Mouse (Mus musculus): ENCODE measurements around the gene Mocs2.

Mocs2 gene

DNA sequence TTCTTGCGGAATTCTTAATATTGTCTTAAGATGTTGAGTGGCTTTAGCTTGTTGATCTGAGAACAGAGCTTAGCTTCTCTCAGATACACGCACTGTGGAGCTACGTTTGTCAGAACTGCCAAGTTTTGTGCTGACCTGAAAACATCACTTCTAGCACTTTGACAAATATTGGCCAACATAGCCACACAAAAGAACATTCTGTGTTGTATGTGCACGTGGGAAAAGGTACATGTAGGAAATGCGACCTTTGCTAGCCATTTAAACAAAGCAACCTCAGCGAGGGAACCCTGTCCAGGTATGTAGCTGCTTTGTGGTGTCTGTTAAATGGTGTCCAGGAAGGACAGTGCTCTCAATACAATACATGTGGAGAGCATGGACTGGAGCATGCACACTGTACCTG lies 36.0 kb downstream of the Mocs2 start:
- no peak for DNase-seq (ENCODE audit: low spot score)

DNA sequence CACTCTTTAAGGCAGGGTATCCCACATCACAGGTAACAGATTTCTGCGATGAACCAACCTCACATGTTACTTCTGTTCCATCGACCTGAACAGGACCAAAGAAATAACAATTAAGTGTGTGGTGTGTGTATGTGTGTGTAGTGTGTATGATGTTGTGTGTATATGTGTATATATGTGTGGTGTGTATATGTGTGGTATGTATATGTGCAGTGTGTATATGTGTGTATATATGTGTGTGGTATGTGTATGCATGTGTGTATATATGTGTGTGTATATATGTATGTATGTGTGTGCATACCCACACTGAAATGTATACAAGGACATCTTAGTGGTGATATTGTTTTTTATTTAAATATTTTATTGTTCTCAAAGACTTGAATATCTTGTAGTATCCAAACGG lies 36.4 kb downstream of the Mocs2 start:
- DNase-seq (ENCODE audit: low spot score): no peak

DNA sequence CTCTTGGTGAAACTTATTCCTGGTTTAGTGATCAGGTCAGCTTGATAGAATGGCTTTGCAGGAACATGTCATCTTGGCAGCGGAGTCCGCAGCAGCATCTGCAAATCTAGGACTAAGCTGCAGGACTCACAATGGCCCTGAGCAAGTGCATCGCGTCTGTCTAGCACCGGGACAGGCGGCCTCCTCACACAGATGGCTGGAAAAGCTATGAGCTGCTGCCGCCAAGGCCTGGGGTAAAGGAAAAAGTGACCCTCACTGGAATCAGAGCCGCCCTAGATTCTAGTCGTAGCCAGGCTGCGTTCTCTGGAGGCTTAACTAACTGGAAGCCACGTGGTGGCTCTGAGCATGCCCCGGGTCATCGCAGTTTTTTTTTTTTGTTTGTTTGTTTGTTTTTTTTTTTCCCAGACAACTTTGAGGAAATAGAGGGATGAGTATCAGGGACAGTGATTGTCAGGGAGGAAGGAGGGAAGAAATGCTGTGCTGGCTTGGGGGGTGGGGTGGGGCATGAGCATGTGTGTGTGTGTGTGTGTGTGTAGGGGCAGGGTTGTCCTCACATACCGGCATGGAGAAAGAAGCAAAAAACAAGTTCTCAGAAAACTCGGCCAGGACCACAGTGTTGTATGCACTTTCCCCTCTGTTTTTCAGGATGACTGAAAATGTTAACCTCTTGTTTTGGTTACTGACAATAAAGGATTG lies 37.7 kb downstream of the Mocs2 start:
- no peak for DNase-seq (ENCODE audit: low spot score)

DNA sequence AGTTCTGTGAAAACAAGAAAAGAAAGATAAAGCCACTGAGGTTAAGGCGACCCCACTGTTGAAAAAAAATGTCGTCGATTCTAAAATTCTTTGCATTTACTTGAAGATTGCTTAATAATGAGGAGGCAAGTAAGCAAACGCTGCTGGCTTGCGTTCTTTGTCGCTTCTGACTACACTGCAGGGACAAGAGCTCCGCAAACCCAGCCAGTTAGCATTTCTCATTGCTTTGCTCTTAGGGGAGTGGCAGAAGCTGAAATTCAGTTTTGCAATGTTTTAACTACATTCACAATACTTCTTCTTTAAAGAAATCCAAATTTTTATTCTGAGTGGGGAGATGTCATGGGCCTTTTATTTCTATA lies 38.2 kb downstream of the Mocs2 start:
- no peak for DNase-seq (ENCODE audit: low spot score)

DNA sequence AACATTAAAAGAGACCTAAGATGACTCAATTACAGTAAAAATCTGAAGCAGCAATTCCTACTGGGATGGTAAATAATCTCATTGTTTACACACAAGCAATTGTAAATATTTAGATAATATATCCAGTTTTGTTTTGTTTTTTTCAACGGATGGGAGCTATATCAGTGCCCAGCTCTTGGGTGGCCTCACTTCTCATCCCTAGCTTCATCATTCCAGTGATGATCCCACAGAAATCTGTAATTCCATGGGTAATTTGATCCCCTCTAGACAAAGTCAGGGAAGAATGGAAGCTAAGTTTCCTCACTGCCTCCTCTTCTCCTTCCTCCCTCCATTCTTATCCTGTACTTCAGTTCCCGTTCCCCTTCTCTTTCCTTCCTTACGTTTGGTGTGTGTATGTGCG lies 39.5 kb downstream of the Mocs2 start:
- DNase-seq (ENCODE audit: low spot score): no peak

DNA sequence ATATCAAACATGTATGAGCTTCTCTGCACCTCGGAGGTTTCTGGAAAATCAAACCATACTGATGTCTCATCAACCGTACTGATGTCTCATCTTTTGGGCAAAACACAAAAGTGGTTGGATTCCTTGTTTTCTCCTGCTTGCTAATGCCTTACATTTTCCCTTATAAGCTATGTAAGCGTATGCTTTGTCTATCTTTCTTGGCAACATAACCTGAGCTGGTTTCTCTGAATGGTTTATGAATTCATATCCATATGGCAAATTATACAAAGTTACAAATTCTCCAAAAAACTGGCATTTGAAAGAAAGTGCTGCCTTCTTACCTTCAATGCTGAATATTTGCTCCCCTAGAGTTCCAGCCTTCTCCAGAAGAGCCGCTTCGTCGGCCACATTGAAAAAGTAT lies 56.7 kb downstream of the Mocs2 start:
- DNase-seq (ENCODE audit: low spot score): no peak

DNA sequence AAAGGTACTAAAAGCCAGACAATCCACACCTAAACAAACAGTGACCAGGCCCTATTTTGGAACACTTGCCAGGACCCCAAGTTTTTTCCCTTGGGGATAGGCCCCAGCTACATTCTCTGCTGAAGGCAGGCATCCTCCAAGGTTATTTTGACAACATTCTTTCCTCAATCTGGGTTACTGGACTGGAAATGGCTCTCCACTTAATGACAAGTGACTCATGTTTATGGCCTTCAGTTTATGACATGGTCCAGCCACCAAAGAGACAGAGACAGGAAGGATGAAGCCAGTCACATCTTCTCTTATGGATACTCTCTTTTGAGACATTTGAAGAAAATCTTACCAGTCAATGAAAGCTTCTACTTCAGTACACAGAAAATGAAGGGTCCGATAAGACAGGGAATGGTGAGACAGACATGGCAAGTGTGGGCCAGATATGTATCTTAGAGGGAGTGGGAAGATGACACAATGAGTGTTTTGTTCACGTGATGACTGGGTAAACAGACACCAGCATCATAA lies 58.0 kb downstream of the Mocs2 start:
- no peak for DNase-seq (ENCODE audit: low spot score)

DNA sequence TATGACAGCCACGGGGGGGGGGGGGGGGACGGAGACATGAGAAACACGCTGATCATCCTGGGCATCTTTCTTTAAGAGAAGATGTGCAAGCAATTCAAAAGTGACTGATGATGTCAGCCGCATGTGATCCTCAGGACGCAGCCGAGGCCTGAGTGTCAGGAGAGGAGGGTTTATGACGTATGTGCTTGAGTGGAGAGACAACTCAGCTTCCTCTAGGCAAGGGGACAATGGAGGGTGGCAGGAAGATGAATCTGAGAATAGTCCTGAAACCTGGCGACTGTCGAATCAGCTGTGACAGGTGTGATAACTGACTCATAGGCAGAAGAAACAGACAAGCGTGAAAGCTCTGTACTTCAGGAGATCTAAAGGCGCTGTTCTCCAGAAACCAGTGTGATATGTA lies 60.6 kb downstream of the Mocs2 start:
- no peak for DNase-seq (ENCODE audit: low spot score)
